Comparison of ENCODE assay signal across 8 mouse cellular contexts in the genomic region with DNA sequence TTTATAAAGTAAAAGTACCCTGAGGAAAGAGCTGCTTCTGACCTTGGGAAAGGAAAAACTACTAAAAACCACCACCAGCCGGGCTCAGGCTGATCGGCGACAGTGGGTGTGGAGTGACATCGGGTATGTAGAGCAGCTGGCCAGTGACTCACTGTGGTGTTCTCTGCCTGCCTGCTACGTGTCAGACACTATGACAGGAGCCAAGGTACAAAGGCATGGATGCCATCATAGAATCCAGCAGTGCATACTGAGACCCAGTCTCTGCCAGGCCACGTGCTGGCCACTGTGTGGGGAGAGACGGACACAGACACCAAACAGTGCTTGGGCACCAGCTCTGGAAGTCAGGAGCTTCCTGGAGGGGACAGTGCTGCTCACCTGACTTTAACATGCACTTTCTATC. TPM values are rescaled to one million over a fixed set of nuclear protein-coding genes. Genes with fewer than 3 reads are reported as not detected.
DNase-seq lines count a peak whose midpoint lies in the region; ATAC-seq and TF ChIP-seq lines count a peak whose summit lies in the region.

No protein-coding gene starts in this region.

- DNase-seq in kidney, adult 11 months: peak; percentile 30
- peak; percentile 15 for DNase-seq in MEL (ENCODE audit: low read depth, low spot score)
- DNase-seq in heart, adult 8-10 months (ENCODE audit: low spot score): peak; percentile 56
- no peak for DNase-seq in liver, embryonic 13.5 days
- no peak for DNase-seq in cerebellum, postnatal 4 days (ENCODE audit: low spot score in 2 of 2)
- DNase-seq in thymus, postnatal 14 days: no peak
- no peak for DNase-seq in thymus, postnatal 25 days

- H3K9me3 ChIP-seq in kidney, embryonic 15.5 days (replicated peaks): no peaks in the 10 kb centered on the region
- H3K9me3 ChIP-seq in MEL (replicated peaks; ENCODE audit: insufficient read depth, low read length): no peaks in the 10 kb centered on the region
- no peaks in the 10 kb centered on the region for H3K9me3 ChIP-seq in liver, embryonic 13.5 days (replicated peaks)

- ATAC-seq in kidney, embryonic 15.5 days (replicated peaks; ENCODE audit: low FRiP score): no peak
- no peak for ATAC-seq in liver, embryonic 13.5 days (ENCODE audit: low read depth)

- TF ChIP-seq POLR2A in MEL (IDR thresholded peaks at IDR 0.05; ENCODE audit: control insufficient read depth in 1 of 2, insufficient read depth in 1 of 2, low read depth in 1 of 2, low read length in 2 of 2, poor library complexity in 1 of 2): no peak

- TF ChIP-seq EP300 in MEL (IDR thresholded peaks at IDR 0.05; ENCODE audit: low read depth in 1 of 2, low read length in 2 of 2): no peak

- no peak for TF ChIP-seq RAD21 in MEL (IDR thresholded peaks at IDR 0.05; ENCODE audit: low read depth, low read length)

- H3K27me3 ChIP-seq in kidney, embryonic 15.5 days: no peaks in the 10 kb centered on the region
- H3K27me3 ChIP-seq in MEL (ENCODE audit: control insufficient read depth in 1 of 2, insufficient read depth in 2 of 2, low read length in 2 of 2): no peaks in the 10 kb centered on the region
- no peaks in the 10 kb centered on the region for H3K27me3 ChIP-seq in liver, embryonic 13.5 days

- no peak overlapping the region for H3K9ac ChIP-seq in kidney, embryonic 15.5 days
- H3K9ac ChIP-seq in MEL (ENCODE audit: control insufficient read depth, low read depth, low read length, poor library complexity, severe bottlenecking): no peak overlapping the region
- H3K9ac ChIP-seq in liver, embryonic 13.5 days: peak overlapping the region; percentile 61

- no peak overlapping the region for H3K4me3 ChIP-seq in kidney, embryonic 15.5 days (replicated peaks)
- H3K4me3 ChIP-seq in MEL (ENCODE audit: control insufficient read depth in 1 of 2, insufficient read depth in 1 of 2, low read depth in 2 of 2, low read length in 2 of 2): no peak overlapping the region
- H3K4me3 ChIP-seq in liver, embryonic 13.5 days (replicated peaks): 0 out of 2 replicates have a peak overlapping the region, but pooled peaks have one; percentile 12

- H3K4me2 ChIP-seq in kidney, embryonic 15.5 days: no peak overlapping the region
- peak overlapping the region; percentile 62 for H3K4me2 ChIP-seq in liver, embryonic 13.5 days

- H3K36me3 ChIP-seq in kidney, embryonic 15.5 days: peaks cover 34% of the 10 kb centered on the region
- H3K36me3 ChIP-seq in MEL (ENCODE audit: control insufficient read depth in 1 of 2, insufficient read depth in 2 of 2, low read length in 2 of 2): peaks cover 0 to 4% of the 10 kb centered on the region in 2 experiments; a peak in 2 of 4 replicates
- peaks cover 23% of the 10 kb centered on the region for H3K36me3 ChIP-seq in liver, embryonic 13.5 days

- peaks cover 1% of the 10 kb centered on the region; the same call in 1 of the 2 replicates for H3K79me2 ChIP-seq in MEL (ENCODE audit: control insufficient read depth, insufficient read depth, low read length, poor library complexity)

- no peak for TF ChIP-seq CTCF in MEL (IDR thresholded peaks at IDR 0.05 in 2 of 3, conservative IDR thresholded peaks at IDR 0.05 in 1 of 3; ENCODE audit: control insufficient read depth in 1 of 3, insufficient read depth in 1 of 3, low read depth in 2 of 3, low read length in 3 of 3, poor library complexity in 1 of 3, severe bottlenecking in 1 of 3)

- peaks cover 13% of the 10 kb centered on the region for H3K4me1 ChIP-seq in kidney, embryonic 15.5 days
- H3K4me1 ChIP-seq in MEL (ENCODE audit: control insufficient read depth in 1 of 2, insufficient read depth in 2 of 2, low read length in 2 of 2): peaks cover 0 to 7% of the 10 kb centered on the region in 2 experiments
- peaks cover 66% of the 10 kb centered on the region for H3K4me1 ChIP-seq in liver, embryonic 13.5 days (replicated peaks)

- H3K27ac ChIP-seq in kidney, embryonic 15.5 days: no peak overlapping the region
- H3K27ac ChIP-seq in MEL (ENCODE audit: control insufficient read depth, low read depth, low read length): no peak overlapping the region
- peak overlapping the region; percentile 87 for H3K27ac ChIP-seq in liver, embryonic 13.5 days

- WGBS in kidney, embryonic 15.5 days: 75% methylated on average over 7 of the region's 7 CpGs
- 52% methylated on average over 7 of the region's 7 CpGs for WGBS in liver, embryonic 13.5 days (ENCODE audit: insufficient replicate concordance)

TF ChIP-seq in MEL, 35 proteins besides CTCF, POLR2A, EP300 and RAD21:
- no peak for TF ChIP-seq NELFE (IDR thresholded peaks at IDR 0.05; ENCODE audit: low read depth, low read length)
- no peak for TF ChIP-seq GABPA (IDR thresholded peaks at IDR 0.05; ENCODE audit: low read depth, low read length)
- TF ChIP-seq CHD2 (IDR thresholded peaks at IDR 0.05; ENCODE audit: low read length): no peak
- no peak for TF ChIP-seq ZMIZ1 (IDR thresholded peaks at IDR 0.05; ENCODE audit: low read depth, low read length)
- no peak for TF ChIP-seq ELF1 (IDR thresholded peaks at IDR 0.05; ENCODE audit: low read depth, low read length)
- TF ChIP-seq ETS1 (IDR thresholded peaks at IDR 0.05; ENCODE audit: low read depth, low read length): no peak
- no peak for TF ChIP-seq USF1 (IDR thresholded peaks at IDR 0.05; ENCODE audit: low read depth, low read length)
- TF ChIP-seq MYC (IDR thresholded peaks at IDR 0.05; ENCODE audit: low read depth, low read length): no peak
- no peak for TF ChIP-seq MAZ (IDR thresholded peaks at IDR 0.05; ENCODE audit: low read depth, low read length)
- no peak for TF ChIP-seq ZNF384 (IDR thresholded peaks at IDR 0.05; ENCODE audit: low read depth, low read length)
- TF ChIP-seq E2F4 (IDR thresholded peaks at IDR 0.05; ENCODE audit: borderline replicate concordance, low read depth, low read length): no peak
- TF ChIP-seq BHLHE40 (IDR thresholded peaks at IDR 0.05; ENCODE audit: borderline replicate concordance, low read depth, low read length): no peak
- no peak for TF ChIP-seq POLR2AphosphoS2 (IDR thresholded peaks at IDR 0.05; ENCODE audit: low read length)
- no peak for TF ChIP-seq SMC3 (IDR thresholded peaks at IDR 0.05; ENCODE audit: low read depth, low read length)
- no peak for TF ChIP-seq MEF2A (IDR thresholded peaks at IDR 0.05; ENCODE audit: extremely low read depth, insufficient replicate concordance, low read depth, low read length, poor library complexity, severe bottlenecking)
- TF ChIP-seq USF2 (IDR thresholded peaks at IDR 0.05; ENCODE audit: borderline replicate concordance in 1 of 2, insufficient read depth in 1 of 2, low read depth in 1 of 2, low read length in 2 of 2): no peak
- TF ChIP-seq SIN3A (IDR thresholded peaks at IDR 0.05; ENCODE audit: low read length): no peak
- TF ChIP-seq KAT2A (conservative IDR thresholded peaks at IDR 0.05; ENCODE audit: low read depth, low read length): no peak
- no peak for TF ChIP-seq MYB (IDR thresholded peaks at IDR 0.05; ENCODE audit: low read depth, low read length)
- TF ChIP-seq TAL1 (IDR thresholded peaks at IDR 0.05; ENCODE audit: low read length): no peak
TF ChIP-seq in MEL: peak in this region for 0.

RNA-seq across cellular contexts. Expression of a gene that starts 5.1 kb away (rescaled TPM):
- 35.7 and 36.3 TPM in 2 replicates for polyA plus RNA-seq in kidney, embryonic 15.5 days (2015; fragmentation: Nextera tagmentation; extraction: Ambion mirVana)
- 8.2 and 8.6 TPM in 2 replicates for total RNA-seq in MEL (2012; rRNA removed)
- 10 to 100 TPM in 1 of 2 experiments, not detected in 1; 12.4 TPM for polyA plus RNA-seq in MEL (2012; ENCODE audit: insufficient read depth in 1 of 2, insufficient read length in 2 of 2, low read depth in 1 of 2, low replicate concordance in 2 of 2, missing spikeins in 1 of 2)
- 10 to 100 TPM; 10.2 to 11.8 (median 11.1) TPM for total RNA-seq in heart, adult 8-10 months (2022)
- polyA plus RNA-seq in liver, embryonic 13.5 days (2015; fragmentation: Nextera tagmentation; extraction: Ambion mirVana): 15.2 and 16.2 TPM in 2 replicates

Comparison
In these comparisons a context has a peak if more than half of its experiments do, and no peak if none do; other contexts are left out.
1. DNase-seq: peak in kidney, adult 11 months (single experiment), MEL (single experiment) and heart, adult 8-10 months (single experiment); none in liver, embryonic 13.5 days (single experiment), cerebellum, postnatal 4 days (0 of 2), thymus, postnatal 14 days (single experiment) and thymus, postnatal 25 days (single experiment).